Mouse (Mus musculus) forebrain, embryonic 14.5 days (tissue): Measurements from ENCODE around the gene Kat6b. TPM values are rescaled to one million over a fixed set of nuclear protein-coding genes. Genes with fewer than 3 reads are reported as not detected.
A peak's percentile ranks its signal among the peaks of the same experiment; 100 is the strongest.

Source experiments
- ATAC-seq: fragments of 200-750 bp; cut with Nextera tagmentation; 2 replicates; pipeline ENCODE4 v1.8.0; 2017; ENCODE audit warnings: mild to moderate bottlenecking, moderate library complexity
- DNase-seq: peaks from one replicate; pipeline ENCODE4 v3.0.0-alpha.2; 2015; ENCODE audit warnings: low spot score
- H3K27ac ChIP-seq: fragments of 300-500 bp; sonication (generic); 2 replicates; pipeline ENCODE4 v1.5.1; 2014; ENCODE audit warnings: low read depth, mild to moderate bottlenecking, control low read depth, low read length, moderate library complexity
- H3K27me3 ChIP-seq: fragments of 300-500 bp; sonication (generic); replicated peaks from 2 replicates; pipeline ENCODE4 v1.6.1; 2014; ENCODE audit warnings: low read length, control low read depth, mixed read lengths; ENCODE audit not compliant: control insufficient read depth, insufficient read depth
- H3K36me3 ChIP-seq: fragments of 300-500 bp; sonication (generic); 2 replicates; pipeline ENCODE4 v1.6.1; 2014; ENCODE audit warnings: low read length, control low read depth; ENCODE audit not compliant: control insufficient read depth, insufficient read depth
- H3K4me1 ChIP-seq: fragments of 300-500 bp; sonication (generic); 2 replicates; pipeline ENCODE4 v1.6.1; 2014; ENCODE audit warnings: antibody characterized with exemption, low read length, control low read depth; ENCODE audit not compliant: control insufficient read depth, insufficient read depth
- H3K4me2 ChIP-seq: fragments of 300-500 bp; sonication (generic); 2 replicates; pipeline ENCODE4 v1.6.1; 2014; ENCODE audit warnings: mild to moderate bottlenecking, control low read depth, low read length
- H3K4me3 ChIP-seq: fragments of 300-500 bp; sonication (generic); 2 replicates; pipeline ENCODE4 v1.5.1; 2014; ENCODE audit warnings: low read depth, low read length, control low read depth
- H3K9ac ChIP-seq: fragments of 300-500 bp; sonication (generic); 2 replicates; pipeline ENCODE4 v1.6.1; 2014; ENCODE audit warnings: mild to moderate bottlenecking, low read length, control low read depth, moderate library complexity
- H3K9me3 ChIP-seq: fragments of 300-500 bp; sonication (generic); replicated peaks from 2 replicates; pipeline ENCODE4 v1.6.1; 2016; ENCODE audit warnings: low read length, control low read depth, mixed read lengths; ENCODE audit not compliant: control insufficient read depth
- WGBS: fragments of 180-500 bp; shearing (Covaris S2); extraction: QIAGEN DNeasy Blood & Tissue Kit; methylation state at CpG from one replicate; pipeline ENCODE4 v1.1.7; 2014; 5-methylcytosine and 5-hydroxymethylcytosine counted together
- polyA plus RNA-seq: library from polyadenylated mRNA; unstranded; fragments of >200 nt; fragmentation: Nextera tagmentation; extraction: Ambion mirVana; gene quantifications from 2 replicates; pipeline ENCODE4 v1.2.1, GENCODE M21; 2014

The Kat6b gene
- polyA plus RNA-seq, 1 experiment from 2014 or later: 28.8 TPM

- no peaks in the 10 kb centered on the region for H3K9me3 ChIP-seq
- peaks cover 15% of the 10 kb centered on the region for H3K4me1 ChIP-seq
- H3K4me2 ChIP-seq: no peak overlapping the region
- H3K9ac ChIP-seq: no peak overlapping the region
- no peaks in the 10 kb centered on the region for H3K27me3 ChIP-seq
- H3K36me3 ChIP-seq: peaks cover 11% of the 10 kb centered on the region
- ATAC-seq: no peak
- 73% methylated on average over 3 of the region's 3 CpGs for WGBS
- H3K4me3 ChIP-seq: no peak overlapping the region
- no peak overlapping the region for H3K27ac ChIP-seq
- no peak for DNase-seq
These were observed 59.1 kb downstream of the Kat6b start for GRCm38 (mm10) chr14:21540361-21540760.

GRCm38 (mm10) chr14:21545529-21545928 is 64.3 kb downstream of the Kat6b start:
- 59% methylated on average over 4 of the region's 4 CpGs for WGBS

GRCm38 (mm10) chr14:21546351-21546750 is 65.1 kb downstream of the Kat6b start:
- no peak overlapping the region for H3K9ac ChIP-seq
- H3K9me3 ChIP-seq: no peaks in the 10 kb centered on the region
- 12% methylated on average over 3 of the region's 3 CpGs for WGBS
- H3K4me1 ChIP-seq: peaks cover 41% of the 10 kb centered on the region
- DNase-seq (no peak), ATAC-seq (peak; percentile 45; the same call in 1 of the 2 replicates)
- H3K4me2 ChIP-seq: no peak overlapping the region
- no peaks in the 10 kb centered on the region for H3K27me3 ChIP-seq
- peaks cover 8% of the 10 kb centered on the region for H3K36me3 ChIP-seq
- H3K4me3 ChIP-seq: no peak overlapping the region
- no peak overlapping the region for H3K27ac ChIP-seq

More at GRCm38 (mm10) chr14:21545529-21545928, 64.3 kb downstream of the Kat6b start:
- Histone ChIP-seq H3K36me3 (peaks cover 8% of the 10 kb centered on the region), H3K9me3 (no peaks in the 10 kb centered on the region), H3K9ac (no peak overlapping the region), H3K4me2 (no peak overlapping the region), H3K27ac (peak overlapping the region; percentile 40; the same call in 1 of the 2 replicates), H3K4me1 (peaks cover 41% of the 10 kb centered on the region), H3K27me3 (no peaks in the 10 kb centered on the region), H3K4me3 (no peak overlapping the region)
- ATAC-seq (no peak), DNase-seq (no peak)

GRCm38 (mm10) chr14:21547297-21547696 is 66.1 kb downstream of the Kat6b start:
- Histone ChIP-seq H3K4me1 (peaks cover 41% of the 10 kb centered on the region), H3K9ac (no peak overlapping the region), H3K4me3 (no peak overlapping the region), H3K36me3 (peaks cover 5% of the 10 kb centered on the region), H3K27me3 (no peaks in the 10 kb centered on the region), H3K4me2 (no peak overlapping the region), H3K27ac (peak overlapping the region; percentile 10; the same call in 1 of the 2 replicates), H3K9me3 (no peaks in the 10 kb centered on the region)
- 16% methylated on average over 7 of the region's 7 CpGs for WGBS
- ATAC-seq: peak; percentile 41; the same call in 1 of the 2 replicates
- no peak for DNase-seq

- no peak overlapping the region for H3K4me3 ChIP-seq
- H3K27me3 ChIP-seq: no peaks in the 10 kb centered on the region
- DNase-seq (no peak), ATAC-seq (no peak)
- no peak overlapping the region for H3K4me2 ChIP-seq
- H3K4me1 ChIP-seq: peaks cover 43% of the 10 kb centered on the region
- H3K36me3 ChIP-seq: no peaks in the 10 kb centered on the region
- WGBS: 7% methylated on average over 3 of the region's 3 CpGs
- H3K9ac ChIP-seq: no peak overlapping the region
- no peaks in the 10 kb centered on the region for H3K9me3 ChIP-seq
- no peak overlapping the region for H3K27ac ChIP-seq
These were observed 66.7 kb downstream of the Kat6b start for GRCm38 (mm10) chr14:21547965-21548364.

GRCm38 (mm10) chr14:21548952-21549607 is 67.8 kb downstream of the Kat6b start:
- Histone ChIP-seq H3K9me3 (no peaks in the 10 kb centered on the region), H3K4me2 (no peak overlapping the region), H3K36me3 (no peaks in the 10 kb centered on the region), H3K9ac (no peak overlapping the region), H3K27ac (no peak overlapping the region), H3K4me1 (peaks cover 53% of the 10 kb centered on the region), H3K27me3 (no peaks in the 10 kb centered on the region), H3K4me3 (no peak overlapping the region)
- WGBS: 90% methylated on average over 6 of the region's 6 CpGs
- DNase-seq: no peak
- no peak for ATAC-seq

- Histone ChIP-seq H3K4me2 (no peak overlapping the region), H3K4me1 (peaks cover 54% of the 10 kb centered on the region), H3K9ac (no peak overlapping the region), H3K4me3 (no peak overlapping the region), H3K27ac (no peak overlapping the region), H3K27me3 (no peaks in the 10 kb centered on the region), H3K36me3 (no peaks in the 10 kb centered on the region), H3K9me3 (no peaks in the 10 kb centered on the region)
- DNase-seq: no peak
- 88% methylated on average over 6 of the region's 6 CpGs for WGBS
- ATAC-seq: no peak
These were observed 68.4 kb downstream of the Kat6b start for GRCm38 (mm10) chr14:21549608-21550115.

GRCm38 (mm10) chr14:21550576-21550975 is 69.3 kb downstream of the Kat6b start:
- Histone ChIP-seq H3K4me3 (no peak overlapping the region), H3K9ac (no peak overlapping the region), H3K27me3 (no peaks in the 10 kb centered on the region), H3K4me1 (peaks cover 45% of the 10 kb centered on the region), H3K27ac (no peak overlapping the region), H3K9me3 (no peaks in the 10 kb centered on the region), H3K36me3 (no peaks in the 10 kb centered on the region), H3K4me2 (no peak overlapping the region)
- ATAC-seq: no peak
- WGBS: 85% methylated on average over 7 of the region's 7 CpGs
- DNase-seq: no peak

GRCm38 (mm10) chr14:21551655-21552054 is 70.4 kb downstream of the Kat6b start:
- H3K36me3 ChIP-seq: no peaks in the 10 kb centered on the region
- H3K9me3 ChIP-seq: no peaks in the 10 kb centered on the region
- 91% methylated on average over 7 of the region's 7 CpGs for WGBS
- H3K4me3 ChIP-seq: no peak overlapping the region
- no peaks in the 10 kb centered on the region for H3K27me3 ChIP-seq
- H3K27ac ChIP-seq: no peak overlapping the region
- peaks cover 41% of the 10 kb centered on the region for H3K4me1 ChIP-seq
- H3K9ac ChIP-seq: no peak overlapping the region
- DNase-seq (no peak), ATAC-seq (no peak)
- H3K4me2 ChIP-seq: no peak overlapping the region
